Mouse (Mus musculus) heart, postnatal 10 days (tissue): ENCODE measurements at regions not wholly inside any gene's neighbourhood (a gene's known extent, or its start where the extent isn't known, plus 50 kb on each side); places are given as distances from the start of the nearest gene placed in this dataset.

Experiments
- DNase-seq, 2 experiments: peaks; one replicate each; pipeline ENCODE4 v3.0.0; 2021
- intact Hi-C: fragments of 180-260 bp; cut with DNase I; formaldehyde crosslinking; loops from one replicate; pipeline ENCODE4 v1.15.1; 2025

DNA sequence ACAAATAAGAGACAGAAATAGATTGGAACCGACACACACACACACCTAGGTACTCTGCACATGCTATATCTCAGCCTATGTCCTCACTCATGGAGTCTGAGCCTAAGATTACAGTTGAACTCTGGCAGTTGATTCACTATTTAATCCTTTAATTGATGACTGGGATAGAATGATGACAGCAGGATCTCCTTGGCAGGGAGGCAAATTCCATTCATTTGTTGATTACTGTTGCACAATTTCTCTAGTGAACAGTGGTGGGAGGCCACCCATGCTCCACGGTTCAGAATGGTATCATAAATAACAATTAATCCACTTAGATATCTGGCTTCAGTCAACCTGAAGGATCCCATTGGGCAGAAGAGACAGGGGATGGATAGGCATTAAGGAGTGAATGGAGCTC is 181.3 kb upstream of the Auts2 start:
- intact Hi-C loops = no loop called here
- no peak for DNase-seq

- no peak for DNase-seq
- intact Hi-C loops = no loop called here
Observed at GRCm38 (mm10) chr5:132710301-132710700, 167.2 kb upstream of the Auts2 start.

DNA sequence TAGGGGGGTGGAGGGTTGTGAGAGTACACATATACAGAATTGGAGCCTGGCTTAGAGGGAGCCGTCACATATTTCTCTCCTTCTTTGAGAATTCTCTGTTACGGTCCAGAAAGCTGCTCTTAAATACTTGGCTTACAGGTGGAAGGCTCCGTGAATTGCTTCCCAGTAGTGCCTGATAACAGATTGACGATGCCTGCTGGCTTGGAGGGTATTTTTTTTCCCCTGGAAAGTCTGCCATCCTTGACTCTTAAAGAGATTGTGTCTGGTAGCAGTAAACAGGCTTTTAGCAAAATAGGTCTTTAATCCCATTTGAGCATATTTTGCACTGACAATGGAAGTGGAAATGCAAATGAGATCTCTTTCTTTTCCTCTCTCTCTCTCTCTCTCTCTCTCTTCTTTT is 164.4 kb upstream of the Auts2 start:
- DNase-seq = no peak
- intact Hi-C loops = no loop called here

DNA sequence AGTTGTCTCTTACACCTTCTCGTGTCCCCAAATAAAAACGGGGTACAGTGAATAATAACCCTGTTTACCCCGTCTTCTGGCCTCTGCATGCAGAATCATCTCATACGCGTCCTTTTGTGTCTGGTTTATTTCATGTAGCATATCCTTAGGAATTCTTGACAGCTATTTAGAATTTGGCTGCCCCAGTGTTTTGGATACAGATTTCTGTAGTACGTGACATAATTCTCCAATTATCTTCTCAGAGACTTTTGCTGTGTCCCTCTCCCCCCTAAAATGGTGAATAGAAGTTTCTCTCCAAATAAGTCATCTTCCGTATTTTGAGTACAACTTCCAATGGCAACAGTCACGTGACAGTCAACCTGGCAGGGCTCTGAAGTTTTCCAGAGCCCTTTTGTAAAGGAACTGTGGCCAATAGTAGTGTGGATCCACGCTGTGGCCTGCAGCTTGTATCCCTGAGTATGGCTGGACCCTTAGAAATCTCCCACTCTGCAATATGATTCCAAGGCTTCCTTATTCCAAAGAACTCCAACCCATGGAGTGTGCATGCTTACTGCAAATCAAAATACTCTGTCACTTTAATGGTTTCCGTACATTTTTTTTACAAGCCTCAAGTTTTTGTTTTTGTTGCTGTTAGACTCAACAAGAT is 160.4 kb upstream of the Auts2 start:
- DNase-seq = peak; percentile 48 to 51
- intact Hi-C loops = no loop called here

DNA sequence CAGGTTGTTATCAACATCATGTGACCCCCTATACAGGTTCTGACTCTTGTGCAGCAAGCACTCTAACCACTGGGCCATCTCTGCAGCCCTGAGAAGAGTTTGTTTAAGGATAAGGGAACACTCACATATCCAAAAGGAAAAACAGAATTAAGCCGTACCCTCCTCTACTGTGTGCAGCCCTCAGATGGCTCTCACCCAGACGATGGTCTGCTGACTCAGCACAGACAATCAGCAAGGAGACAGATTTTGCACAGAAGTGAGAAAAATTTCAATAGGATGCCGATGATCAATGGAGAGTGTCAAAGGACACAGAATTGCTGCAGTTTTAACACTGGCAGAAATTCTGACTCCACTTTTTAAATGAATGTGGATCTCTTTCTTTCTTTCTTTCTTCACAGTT is 159.4 kb upstream of the Auts2 start:
- DNase-seq = no peak
- intact Hi-C loops = no loop called here

DNA sequence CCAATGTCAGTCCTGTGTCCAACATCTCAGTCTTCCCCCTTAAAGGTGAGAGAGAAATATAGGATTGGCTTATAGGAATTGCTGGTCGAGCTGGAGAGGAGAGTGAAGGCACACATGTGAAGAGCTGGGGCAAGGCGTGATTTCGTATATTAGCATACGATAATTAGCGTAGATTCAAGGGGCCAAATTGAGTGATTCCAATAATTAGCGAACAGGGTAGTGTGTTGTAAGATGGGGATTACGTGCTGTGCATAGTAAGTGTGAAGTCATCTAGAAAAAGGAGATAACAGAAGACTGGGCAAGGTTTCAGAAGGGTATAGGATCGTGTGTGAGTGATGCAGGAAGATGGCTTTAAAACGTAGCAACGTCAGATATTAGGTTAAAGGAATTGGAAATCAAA is 147.6 kb upstream of the Auts2 start:
- DNase-seq = no peak
- intact Hi-C loops = no loop called here

GRCm38 (mm10) chr5:132675261-132675660 is 132.1 kb upstream of the Auts2 start:
- DNase-seq = no peak
- intact Hi-C loops = no loop called here

DNA sequence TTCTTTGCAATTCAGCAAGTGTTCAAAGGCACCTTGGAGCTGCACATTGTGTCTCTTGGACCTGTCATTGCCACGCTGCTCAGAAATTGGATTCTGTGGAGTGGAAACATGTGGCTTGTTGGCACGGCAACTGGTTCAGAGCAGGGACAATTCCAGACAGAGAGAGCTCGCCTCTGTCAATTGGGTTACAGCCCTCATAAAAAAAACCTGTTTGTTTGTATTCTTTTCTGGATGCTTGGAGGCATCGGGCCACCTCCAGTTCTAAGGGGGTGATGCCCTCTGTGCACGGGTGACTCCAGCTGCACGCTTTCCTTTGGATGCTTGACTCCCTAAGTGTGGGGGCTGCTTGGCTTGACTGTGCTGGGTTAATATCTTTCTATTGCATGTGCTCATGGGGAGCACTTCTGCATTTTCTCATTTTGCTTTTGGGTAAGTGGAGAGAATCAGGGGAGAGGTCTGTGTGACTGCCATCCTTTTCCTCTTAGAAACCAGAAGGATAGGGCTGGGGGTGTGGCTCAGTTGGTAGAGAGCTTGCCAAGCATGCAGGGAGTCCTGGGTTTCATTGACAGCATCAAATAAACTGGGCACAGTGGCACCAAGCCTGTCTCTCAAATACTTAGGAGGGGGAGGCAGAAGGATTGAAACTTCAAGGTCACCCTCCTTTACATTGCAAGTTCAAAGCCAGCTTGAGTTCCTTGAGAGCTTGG is 130.6 kb upstream of the Auts2 start:
- peak; percentile 38 to 41 for DNase-seq
- intact Hi-C loops = no loop called here

- intact Hi-C loops = no loop called here
Observed at GRCm38 (mm10) chr5:132671496-132671895, 128.4 kb upstream of the Auts2 start.

DNA sequence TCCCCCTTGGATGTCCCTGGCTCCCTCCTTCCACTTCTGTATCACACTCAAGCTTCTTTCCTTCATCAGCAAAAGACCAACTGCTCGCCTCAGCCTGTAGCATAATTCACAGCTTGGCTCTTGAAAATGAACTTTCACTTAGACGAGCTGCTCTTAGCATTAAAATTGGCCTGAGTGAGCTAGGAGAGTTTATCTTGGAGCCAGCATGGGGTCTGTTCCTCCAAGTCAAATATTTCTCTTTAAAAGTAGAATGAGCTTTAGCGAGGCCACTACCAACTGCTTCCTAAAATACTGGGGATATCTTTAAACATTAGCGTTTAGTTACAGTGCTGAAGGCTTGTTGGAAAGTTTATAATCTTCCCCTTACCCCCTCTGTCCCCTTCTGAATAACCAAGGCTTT is 124.2 kb upstream of the Auts2 start:
- intact Hi-C loops = no loop called here

More at GRCm38 (mm10) chr5:132671496-132671895, 128.4 kb upstream of the Auts2 start:
- DNase-seq = no peak

DNA sequence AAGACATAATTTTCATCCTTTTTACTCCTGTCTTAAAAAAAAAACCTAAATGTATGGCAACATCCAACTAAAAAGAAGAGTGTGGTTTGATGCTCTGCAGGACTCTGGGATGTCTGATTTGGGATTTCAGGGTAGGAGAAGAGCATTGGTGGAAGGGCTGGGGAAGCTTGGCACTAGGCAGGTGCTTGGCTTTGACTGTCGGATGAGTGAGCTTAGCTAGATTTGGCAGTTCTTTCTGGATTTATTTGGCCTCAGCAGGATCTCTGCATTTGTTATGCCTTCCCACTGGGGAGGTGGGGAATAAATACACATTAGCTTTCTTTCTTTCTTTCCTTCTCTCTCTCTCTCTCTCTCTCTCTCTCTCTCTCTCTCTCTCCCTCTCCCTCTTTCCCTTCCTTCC is 118.1 kb upstream of the Auts2 start:
- DNase-seq = no peak
- intact Hi-C loops = no loop called here

More for the DNA sequence above, 124.2 kb upstream of the Auts2 start:
- DNase-seq = peak; percentile 10 to 27

GRCm38 (mm10) chr5:132660036-132660435 is 116.9 kb upstream of the Auts2 start:
- intact Hi-C loops = no loop called here
- DNase-seq = no peak

DNA sequence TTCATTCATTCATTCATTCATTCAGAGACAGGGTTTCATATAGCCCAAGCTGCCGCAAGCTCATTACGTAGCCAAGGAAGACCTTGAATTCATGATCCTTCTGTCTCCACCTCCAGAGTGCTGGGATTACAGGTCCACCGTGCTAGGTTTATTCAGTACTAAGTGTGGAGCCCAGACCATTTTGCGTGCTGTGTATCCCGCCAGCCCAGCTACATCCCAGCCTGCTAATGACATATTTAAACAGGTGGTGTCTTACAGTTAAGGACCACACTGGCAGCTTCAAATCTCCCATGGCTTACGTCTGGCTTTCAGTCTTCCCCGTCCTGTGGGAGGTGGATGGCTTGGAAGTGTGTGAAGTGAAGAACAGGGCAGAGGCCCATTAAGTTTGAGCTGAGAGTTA is 111.2 kb upstream of the Auts2 start:
- DNase-seq = no peak
- intact Hi-C loops = no loop called here

- intact Hi-C loops = no loop called here
- peak; percentile 40 to 56 for DNase-seq
Observed at GRCm38 (mm10) chr5:132653694-132654300, 110.7 kb upstream of the Auts2 start.

- intact Hi-C loops = no loop called here
- no peak for DNase-seq
Observed at GRCm38 (mm10) chr5:132652201-132652600, 109.1 kb upstream of the Auts2 start.

DNA sequence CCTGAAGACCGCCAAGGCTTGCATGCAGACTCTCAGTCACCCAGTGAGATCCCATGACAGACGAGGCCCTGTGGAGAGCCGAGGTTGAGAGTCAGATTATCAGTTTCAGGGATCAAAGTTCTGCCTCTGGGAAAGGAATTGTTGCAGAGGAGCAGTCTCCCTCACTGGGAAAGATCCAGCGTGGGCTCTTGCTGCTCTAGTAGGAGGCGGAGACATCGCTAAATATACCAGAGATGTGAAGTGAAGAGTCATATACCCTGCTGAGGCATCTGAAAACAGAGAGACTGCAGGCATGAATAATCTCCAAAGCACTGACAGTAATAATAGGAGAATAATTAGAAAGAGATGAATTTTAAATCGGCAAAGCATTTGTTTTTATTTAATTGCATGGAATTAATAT is 106.6 kb upstream of the Auts2 start:
- no peak for DNase-seq
- intact Hi-C loops = no loop called here

DNA sequence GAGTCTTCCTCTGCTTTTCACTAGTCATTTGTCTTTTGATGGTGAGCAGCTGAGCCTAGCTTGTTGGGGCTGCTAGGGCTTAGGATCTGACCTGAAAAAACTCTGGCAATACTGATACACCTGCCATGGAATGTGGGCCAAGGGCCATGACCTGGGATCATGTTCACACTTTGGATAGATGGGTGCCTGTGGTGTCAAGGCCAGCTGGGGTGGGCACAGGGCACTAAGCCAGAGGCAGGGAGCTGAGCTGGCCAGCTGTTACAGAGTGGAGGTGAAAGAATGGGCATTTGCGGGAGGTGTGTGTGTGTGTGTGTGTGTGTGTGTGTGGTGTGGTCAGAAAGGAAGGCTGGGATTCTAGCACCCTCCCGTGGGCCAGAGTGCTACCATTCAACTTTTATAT is 105.6 kb upstream of the Auts2 start:
- peak; percentile 12 to 14 for DNase-seq
- intact Hi-C loops = no loop called here

DNA sequence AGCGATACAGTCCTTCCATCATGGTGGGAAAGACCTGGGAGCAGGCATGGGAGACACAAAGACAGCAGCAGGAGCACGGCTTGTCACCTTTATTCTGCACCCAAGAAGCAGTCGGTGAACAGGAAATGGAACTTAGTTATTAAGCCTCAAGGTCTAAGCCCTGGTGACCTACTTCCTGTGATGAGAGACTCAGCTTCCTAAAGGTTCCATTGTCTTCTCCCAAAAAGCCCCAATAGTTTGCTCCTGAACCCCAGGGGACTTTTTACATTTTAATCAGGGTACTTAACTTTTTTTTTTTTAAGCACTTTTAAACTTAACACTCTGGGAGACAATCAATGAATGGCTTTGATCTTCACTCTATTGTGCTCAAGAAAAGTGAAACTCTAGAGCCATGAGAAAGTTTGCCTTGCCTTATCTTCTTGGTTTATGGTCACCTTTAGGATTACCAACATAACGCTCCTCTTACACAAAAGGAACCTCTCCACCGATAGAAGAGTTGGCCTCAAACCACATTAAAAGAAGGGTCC is 101.6 kb upstream of the Auts2 start:
- intact Hi-C loops = no loop called here
- no peak for DNase-seq

GRCm38 (mm10) chr5:132643270-132643669 is 100.1 kb upstream of the Auts2 start:
- intact Hi-C loops = no loop called here

GRCm38 (mm10) chr5:132633198-132633884 is 90.2 kb upstream of the Auts2 start:
- peak; percentile 54 to 59 for DNase-seq
- intact Hi-C loops = no loop called here

More at GRCm38 (mm10) chr5:132643270-132643669, 100.1 kb upstream of the Auts2 start:
- DNase-seq = no peak

GRCm38 (mm10) chr5:132621751-132622150 is 78.6 kb upstream of the Auts2 start:
- intact Hi-C loops = no loop called here
- DNase-seq = no peak
